Mouse (Mus musculus): ENCODE measurements around the gene S100a11.
"Not testable (repeated sequence)": the region's sequence is repeated elsewhere in the genome, so short reads cannot be mapped to it uniquely, and the experiment has no call there.

The S100a11 gene

DNA sequence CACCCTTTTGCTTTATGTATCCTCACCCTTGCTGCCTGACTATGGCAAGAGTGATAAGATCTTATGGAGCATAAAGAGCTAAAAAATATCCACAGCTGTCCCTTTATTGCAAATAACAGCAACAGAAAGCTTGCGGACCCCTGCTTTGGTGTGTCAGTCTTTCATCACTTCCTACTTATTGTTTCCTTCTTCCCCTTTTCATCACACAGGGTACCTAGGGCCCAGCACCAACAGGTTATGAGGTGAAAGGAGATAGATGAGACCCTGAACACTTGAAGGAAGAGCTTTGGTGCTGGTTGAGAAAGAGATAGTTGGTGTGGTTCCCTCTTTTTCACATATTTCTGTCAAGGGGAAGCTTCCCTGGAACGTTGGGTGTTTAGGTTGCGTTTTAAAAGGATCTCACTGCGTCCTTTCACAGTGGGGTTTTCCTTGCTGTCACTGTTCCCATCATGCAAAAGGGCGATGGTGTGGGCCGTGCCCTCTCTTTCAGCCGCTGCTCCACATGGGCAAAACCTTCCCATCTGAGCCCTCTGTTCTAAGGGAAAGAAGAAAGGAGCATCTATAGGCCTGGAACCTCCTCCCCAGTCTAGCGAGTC lies 1.3 kb downstream of the S100a11 start:
- DNase-seq (ENCODE audit: extremely low read depth, insufficient read length, low spot score) = peak; percentile 49

DNA sequence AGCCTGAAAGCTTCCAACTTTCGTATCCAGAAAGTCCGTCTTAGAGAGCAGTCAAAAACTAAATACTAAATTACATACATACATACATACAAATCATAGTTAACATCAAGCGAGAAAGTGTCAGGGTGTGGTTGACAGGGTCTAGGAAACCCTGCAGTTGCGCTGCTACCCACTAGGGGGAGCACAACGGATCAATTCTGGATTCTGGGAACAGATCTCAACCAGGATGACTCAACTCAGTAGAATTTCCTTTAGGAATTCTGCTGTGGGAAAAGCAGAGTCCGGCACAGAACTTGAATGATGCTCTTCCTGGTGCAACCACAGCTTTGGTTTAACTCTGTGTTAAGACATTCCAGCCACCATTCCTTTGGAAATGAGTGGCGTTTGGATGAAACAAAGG lies 2.3 kb downstream of the S100a11 start:
- DNase-seq (ENCODE audit: extremely low read depth, insufficient read length, low spot score) = peak; percentile 80

DNA sequence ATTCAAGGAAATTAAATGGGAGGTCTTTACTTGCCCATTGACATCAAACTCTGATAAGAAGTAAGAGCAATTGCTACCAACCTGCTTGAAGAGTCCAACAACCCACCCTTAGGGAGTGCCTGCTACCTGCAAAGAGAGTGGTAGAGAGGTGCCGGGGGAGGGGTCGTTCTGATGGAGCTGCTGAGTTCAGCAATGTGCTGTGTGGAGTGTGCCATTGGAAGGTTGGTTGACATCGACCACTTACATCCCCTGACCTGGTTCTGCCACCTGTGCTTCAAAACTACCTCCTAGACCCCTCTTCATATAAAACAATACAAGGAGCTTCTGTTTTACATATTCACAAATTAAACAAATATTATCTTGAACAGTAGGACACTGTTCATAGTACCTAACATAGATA lies 7.0 kb downstream of the S100a11 start:
- DNase-seq (ENCODE audit: extremely low read depth, insufficient read length, low spot score) = no peak

DNA sequence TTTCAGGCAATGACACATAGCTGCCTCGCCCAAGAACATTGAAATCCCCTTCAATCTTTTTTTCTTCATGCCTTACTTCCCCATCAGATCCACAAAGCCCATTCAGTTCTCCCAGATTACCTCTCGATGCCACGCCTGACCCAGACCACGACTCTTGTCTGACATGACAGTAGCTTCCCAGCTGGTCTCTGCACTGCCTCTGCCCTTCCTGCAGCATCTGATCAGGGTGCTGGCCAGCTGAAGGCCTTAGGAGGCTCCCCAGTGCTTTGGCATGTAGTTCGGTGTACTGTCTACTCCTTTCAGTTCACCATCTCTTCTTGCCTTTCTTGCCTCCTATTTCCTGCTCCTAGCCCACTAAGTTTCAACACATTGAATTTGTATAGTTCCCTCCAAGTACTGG lies 8.5 kb downstream of the S100a11 start:
- no peak for DNase-seq (ENCODE audit: extremely low read depth, insufficient read length, low spot score)

DNA sequence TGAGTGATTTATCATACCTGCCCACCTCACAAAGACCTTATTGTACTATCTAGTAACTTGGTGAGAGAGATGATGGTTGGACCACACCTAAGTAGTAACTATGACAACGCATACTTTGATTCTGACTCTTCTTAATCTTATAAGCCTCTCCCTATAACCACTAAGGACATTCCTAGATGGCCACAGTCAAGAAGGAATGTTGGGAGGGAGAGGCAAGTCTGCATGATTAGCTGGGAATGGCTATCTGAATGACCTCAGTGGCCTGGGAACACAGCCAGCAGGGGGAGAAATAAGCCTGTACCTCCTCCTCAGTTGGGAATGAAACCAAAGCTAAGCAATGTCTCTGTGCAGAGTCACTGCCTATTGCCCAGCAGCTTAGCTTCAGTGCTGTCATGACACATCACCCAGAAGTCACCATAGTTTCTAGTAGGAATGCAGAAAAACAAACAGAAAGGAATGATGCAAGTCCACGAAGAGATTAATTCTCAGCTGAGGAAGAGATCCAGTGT lies 16.8 kb downstream of the S100a11 start:
- DNase-seq (ENCODE audit: extremely low read depth, insufficient read length, low spot score) = peak; percentile 85

DNA sequence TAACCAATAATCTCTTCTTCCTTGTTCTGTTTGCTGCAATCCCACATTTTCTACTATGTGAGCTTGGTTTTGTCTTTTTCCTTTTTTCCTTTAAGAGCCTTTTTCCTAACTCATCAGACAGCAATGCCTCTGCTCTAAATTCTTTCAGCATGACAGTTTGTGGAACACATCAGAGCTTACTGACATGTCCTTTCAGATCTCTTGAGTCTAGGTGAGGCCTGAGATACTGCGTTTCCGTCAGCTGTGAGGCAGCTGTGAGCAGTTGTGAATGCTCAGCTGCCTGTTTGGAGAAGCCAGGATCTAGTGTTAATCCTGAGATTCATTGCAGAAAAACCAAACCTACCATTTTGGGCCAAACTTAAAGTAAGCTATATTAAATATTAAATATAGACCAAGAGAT lies 18.2 kb downstream of the S100a11 start:
- no peak for DNase-seq (ENCODE audit: extremely low read depth, insufficient read length, low spot score)

DNA sequence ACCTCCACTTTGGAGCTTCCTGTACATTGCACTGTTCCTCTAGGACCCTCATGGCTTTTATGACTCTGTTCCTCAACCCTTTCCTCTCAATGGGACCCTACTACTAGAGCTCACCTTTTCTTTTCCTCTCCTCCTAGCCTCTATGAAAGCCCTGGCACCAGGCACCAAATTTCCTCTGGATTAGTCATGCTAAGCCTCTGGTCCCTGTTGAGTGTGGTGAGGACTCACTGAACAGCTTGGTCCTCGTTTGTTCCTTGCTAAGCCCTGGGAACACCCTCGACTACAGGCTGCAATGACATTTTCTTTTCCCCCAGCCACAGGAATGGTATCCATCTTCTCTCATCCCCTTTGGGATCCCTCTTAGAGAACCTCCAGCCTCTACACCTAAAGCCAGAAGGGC lies 21.2 kb downstream of the S100a11 start:
- DNase-seq (ENCODE audit: extremely low read depth, insufficient read length, low spot score) = no peak

DNA sequence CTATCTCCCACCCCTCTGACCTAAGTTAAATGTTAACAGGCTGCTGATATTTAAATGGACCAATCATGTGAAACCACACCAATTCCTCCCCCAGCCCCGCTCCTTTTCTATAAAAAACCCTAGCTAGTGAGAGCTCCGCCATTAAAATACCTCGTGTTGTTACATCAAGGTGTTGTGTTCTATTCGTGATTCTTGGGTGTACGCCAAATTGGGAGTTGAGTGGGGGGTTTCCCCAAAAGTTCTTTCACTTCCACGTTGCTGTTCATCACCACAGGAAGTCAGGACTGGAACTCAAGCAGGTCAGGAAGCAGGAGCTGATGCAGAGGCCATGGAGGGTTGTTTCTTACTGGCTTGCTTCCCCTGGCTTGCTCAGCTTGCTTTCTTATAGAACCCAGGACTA lies 23.9 kb downstream of the S100a11 start:
- DNase-seq (ENCODE audit: extremely low read depth, insufficient read length, low spot score) = not testable (repeated sequence)

DNA sequence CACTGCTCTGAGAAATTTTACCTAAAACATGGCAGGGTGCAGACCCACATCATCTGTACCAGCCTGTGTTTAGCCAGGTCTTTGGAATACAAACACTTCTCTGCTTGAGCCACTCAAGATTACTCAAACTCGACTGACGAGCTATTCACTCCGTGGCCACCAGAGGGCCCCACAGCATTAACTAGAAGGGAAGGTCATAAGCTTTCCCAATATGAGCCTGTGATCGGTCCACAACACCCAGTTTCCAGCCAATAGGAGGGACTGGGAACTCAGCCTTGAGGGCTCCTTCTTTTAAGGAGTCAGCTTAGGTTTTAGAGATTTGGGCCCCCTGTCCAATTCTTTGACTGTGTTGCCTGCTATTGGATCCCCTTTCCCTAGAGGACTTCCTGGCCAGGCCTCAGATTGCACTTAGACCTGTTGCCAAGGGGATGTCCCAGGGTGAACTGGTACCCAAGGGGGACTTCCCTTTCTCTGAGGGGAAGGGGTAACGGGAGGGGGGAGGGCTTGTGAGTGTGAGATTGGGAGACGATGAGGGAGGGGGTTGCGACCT lies 26.9 kb downstream of the S100a11 start:
- DNase-seq (ENCODE audit: extremely low read depth, insufficient read length, low spot score) = peak; percentile 47

DNA sequence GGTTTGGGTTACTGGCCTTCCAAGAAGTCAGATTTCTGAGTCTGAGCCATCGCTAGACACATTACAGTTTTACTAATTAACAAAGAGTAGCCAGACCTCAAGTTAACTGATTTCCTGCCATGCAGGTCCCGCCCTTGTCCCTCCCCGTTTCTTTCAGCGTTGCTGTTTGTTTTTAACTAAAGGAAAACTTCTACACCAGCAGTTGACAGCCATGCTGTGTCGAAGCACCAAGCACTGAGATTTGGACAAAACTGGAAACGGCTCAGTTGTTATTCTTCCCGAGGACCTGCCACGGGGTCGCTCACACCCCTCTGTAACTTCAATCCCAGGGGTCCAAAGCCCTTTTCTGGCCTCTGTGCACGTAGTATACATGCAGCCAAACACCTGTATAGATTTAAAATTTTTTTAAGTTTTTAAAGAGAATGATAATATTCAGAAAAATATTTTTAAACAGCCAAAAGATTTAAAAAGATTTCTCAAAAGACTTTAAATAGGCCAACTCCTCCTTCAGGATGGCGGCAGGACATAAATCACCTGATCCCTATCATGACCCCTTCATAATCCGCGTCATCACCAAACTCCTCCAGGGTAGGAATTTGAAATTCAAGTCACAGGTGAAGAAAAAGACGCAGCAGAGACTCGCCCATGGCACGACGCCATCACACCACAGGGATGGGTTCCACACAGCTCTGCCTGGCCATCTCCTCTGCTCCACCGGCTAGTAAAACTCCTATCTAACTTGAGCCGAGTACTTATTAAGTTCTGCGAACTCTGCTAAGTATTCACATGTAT lies 27.7 kb downstream of the S100a11 start:
- DNase-seq (ENCODE audit: extremely low read depth, insufficient read length, low spot score) = no peak

DNA sequence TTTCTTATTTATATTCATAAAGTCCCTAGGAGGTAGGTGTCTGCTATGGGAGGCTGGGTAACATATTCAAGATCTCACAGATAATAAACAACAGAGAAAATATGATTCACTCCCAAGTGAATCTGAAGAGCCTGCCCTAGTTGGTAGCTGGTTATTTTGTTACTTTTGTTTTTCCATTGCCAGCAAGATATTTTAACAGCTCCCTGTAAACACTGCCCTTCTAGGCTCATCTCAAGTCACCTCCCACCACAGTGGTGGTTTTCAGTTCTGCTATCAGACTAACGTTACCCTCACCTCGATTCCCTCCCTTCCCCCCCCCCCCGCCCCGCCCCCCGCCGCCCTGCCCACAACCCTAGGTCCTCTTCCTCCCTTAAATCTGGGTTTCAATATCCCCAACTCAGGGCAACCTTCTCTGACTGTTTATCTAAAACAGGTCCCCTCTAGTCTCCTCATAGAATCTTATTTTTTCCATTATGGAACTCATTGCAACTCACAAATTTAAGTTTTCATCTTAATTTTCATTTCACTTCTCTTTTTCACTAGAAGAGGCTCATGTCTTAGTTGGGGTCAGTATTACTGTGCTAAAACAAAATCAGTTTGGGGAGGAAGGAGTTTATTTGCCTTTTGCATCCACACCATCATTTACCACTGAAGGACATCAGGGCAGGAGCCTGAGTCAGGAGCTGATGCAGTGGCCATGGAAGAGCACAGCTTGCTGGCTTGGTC lies 28.4 kb downstream of the S100a11 start:
- no peak for DNase-seq (ENCODE audit: extremely low read depth, insufficient read length, low spot score)

DNA sequence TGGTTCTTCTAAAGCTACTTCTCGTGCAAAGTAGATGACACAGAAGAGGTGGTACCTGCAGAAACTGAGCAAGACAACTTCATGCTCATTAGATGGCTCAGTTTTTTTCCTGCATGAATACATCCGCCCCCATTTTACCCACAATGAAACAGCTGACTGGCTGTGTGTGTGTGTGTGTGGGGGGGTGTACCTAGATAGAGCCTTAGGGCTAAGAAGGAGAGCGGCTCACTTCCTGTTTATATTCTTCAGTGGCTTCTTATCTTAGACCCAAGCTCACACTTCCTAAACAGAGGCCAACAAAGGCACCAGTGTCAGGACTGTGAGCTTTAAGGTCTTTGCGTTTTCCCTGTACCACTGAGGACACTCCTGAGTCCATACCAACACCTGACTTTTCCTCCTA lies 29.7 kb downstream of the S100a11 start:
- no peak for DNase-seq (ENCODE audit: extremely low read depth, insufficient read length, low spot score)

DNA sequence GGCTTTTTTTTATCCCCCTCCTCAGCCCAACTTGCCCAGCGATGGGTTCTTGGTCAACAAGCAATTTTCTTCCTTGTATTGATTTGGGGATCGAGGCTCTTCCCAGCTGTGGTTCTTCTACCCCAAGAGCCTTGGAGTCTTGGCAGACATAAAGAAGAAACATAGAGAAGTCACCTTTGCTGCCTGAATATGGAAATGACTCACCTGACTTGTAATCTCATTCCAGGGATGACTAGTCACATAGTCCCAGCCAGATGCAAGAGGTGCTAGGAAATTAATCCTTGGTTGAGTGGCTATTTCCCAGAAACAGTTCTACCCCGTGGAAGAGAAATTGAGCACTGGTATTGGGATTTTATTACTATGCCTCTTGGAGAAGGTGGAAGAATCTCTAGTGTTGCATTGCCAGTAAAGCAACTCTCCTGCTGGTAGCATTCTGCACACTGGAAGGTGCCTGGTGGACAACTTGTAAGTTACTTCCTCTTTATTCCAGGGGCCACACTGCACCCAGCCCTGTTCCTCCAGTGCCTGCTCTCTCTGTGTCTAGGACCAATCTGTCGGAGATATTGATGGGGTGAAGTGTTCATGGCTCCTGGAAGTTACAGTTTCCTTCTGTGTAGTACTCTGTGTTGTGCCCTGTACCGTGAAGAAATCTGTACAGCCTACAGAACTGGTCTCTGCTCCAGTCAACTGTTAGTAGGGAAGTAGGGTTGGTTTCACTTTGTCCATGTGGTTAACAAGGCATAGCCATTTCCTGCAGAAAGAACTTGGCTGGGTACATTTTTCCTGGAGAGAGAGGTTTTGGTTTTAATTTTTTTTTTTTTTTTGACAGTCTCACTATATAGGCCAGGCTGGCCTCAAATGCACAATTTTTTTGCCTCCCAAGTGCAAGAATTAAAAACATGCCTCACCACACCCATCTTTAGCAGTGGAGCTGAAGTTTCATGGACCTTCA lies 31.9 kb downstream of the S100a11 start:
- DNase-seq (ENCODE audit: extremely low read depth, insufficient read length, low spot score) = no peak

DNA sequence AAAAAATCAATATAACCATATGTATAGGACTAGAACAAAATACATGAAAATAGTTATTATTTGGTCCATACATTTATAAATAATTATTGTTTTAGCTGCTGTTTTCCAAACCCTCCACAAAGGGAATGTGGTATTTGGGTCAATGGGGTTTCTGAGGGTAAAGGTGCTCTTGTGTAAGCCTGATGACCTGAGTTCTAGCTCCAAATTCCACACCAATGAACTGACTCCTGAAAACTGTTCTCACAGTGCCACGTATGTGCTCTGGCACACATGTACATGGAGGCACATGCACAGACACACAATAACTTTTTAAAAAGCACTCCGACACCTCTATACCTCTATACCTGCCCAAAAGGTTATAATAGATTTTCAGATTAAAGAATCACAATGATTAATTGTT lies 33.0 kb downstream of the S100a11 start:
- no peak for DNase-seq (ENCODE audit: extremely low read depth, insufficient read length, low spot score)

DNA sequence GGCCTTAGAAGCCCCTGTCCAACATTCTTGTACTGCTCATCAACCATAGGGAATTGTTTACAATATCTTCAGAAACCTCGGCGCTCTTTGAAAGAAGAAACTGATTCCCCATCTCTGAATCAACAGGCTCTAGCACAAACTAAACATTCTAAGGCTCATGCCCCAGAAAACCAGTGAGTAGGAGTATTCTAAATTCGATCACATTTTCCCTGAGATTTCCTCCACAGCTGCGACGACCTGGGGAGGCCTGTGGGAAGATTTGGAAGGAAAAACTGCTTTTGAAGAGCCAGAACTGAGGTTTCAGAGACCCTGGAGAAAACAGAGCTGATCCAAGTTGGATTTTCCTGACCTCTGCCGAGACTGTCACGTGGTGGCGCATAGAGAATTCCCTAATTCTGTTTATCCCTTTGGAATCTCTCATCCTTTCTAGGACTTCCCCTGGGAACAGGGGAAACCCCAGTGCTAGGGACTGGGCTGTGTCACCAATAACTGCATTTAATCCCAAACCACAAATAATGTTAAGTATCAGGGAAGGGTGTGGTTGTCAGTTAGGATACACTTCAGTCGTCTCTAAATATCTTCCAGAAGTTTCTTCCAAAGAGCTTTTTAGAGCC lies 33.6 kb downstream of the S100a11 start:
- DNase-seq (ENCODE audit: extremely low read depth, insufficient read length, low spot score) = no peak

DNA sequence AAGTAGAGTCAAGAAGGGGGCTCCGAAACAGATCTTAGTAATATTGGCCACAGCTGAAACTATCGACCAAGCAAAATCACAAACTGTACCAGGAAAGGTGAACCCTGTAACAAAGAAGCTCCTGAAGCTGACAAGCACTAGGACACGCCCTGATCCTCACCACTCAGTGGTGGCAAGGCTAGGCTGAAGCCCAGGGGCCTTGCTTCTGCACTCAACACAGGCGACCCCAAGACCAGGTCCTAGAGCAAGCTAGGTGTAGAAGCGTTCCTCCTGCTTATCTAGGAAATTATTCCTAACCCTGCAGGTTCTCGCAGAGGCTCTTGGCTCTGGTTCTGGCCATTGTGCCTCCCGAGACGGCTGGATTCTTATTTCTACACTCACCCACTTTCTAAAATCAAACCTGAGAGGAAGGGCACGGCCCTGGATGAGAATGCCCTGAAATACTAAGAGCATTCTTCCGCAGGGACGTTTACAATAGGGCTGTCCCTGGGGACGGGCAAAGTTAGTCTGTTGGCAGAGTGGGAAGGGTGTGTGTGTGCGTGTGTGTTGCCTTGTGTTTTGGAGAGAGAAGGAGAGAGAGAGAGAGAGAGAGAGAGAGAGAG lies 34.2 kb downstream of the S100a11 start:
- no peak for DNase-seq (ENCODE audit: extremely low read depth, insufficient read length, low spot score)

DNA sequence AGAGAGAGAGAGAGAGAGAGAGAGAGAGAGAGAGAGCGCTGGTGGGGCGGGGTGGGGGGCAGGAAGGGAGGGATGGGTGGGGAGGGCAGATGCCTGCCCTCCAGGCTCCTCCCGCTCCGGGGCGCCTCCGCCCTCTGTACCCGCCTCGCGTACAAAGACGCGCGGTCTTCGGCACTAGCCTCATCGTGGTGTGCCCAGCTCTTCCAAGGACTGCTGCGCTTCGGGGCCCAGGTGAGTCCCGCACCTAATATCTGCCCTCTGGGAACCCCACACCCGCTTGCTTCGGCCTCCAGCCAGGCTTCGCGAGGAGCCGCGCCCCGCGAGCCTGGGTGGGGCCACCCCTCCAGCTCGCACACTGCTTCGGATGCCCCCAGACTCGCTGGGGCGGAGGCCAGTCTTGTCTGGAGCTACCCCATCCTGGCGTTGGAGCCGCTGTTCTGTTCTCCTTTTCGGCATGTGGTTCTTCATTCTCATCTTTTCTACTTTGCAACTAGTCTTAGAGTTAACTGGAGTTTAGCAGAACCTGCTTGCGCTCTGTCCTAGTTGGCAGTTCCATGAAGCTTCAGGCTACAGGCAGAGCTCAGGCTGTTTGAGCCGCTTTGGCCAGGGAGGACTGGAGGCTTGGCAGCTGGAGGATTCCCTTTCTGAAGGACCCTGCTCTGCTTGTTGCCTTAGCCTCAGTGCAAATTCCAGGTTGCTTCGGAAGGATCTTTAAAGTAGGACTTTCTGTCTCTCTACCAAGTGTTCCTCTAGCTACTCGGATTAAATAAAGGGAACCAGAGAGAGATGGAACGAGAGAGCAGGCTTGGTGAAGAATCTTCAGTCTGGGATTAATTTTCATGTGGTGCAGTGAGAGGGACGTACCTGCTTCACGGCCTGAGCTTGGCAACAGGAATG lies 34.9 kb downstream of the S100a11 start, which contains the start of gene S100a10:
Gene S100a10 (plus strand): TSS at position 100 of the 897 bp plus-strand sequence.
- DNase-seq (ENCODE audit: extremely low read depth, insufficient read length, low spot score) = peak; percentile 93

DNA sequence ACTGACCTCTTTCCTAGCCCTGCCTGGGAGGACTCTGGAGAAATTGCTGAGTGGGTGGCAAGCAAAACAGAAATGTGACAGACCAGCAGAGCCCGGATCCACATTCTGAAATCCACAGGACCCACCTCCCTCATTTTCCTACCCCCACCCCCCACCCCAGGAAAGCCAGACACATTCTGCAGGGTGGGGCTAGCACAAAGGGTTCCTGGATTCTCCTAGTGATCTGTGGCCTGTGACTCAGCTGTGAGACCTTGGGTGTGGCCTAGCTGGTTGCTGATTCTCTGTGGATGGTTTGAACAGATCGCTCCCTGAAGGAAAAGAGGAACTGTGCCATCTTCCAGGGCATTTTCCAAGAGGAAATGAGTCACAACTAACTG lies 35.6 kb downstream of the S100a11 start:
- peak; percentile 87 for DNase-seq (ENCODE audit: extremely low read depth, insufficient read length, low spot score)

Data from 3134 (cell line).